ENCODE assay signal across 13 mouse cellular contexts in genomic region chr3:153457203-153457602, GRCm38 (mm10).
DNase-seq lines count a peak whose midpoint lies in the region; ATAC-seq and TF ChIP-seq lines count a peak whose summit lies in the region.
"Had no signal": no experiment of that assay in that cellular context is flagged by ENCODE, and none has a peak within 500 bp of the region (broad histone marks: within the 10 kb centered on the region; RNA-seq: fewer than 3 reads in every experiment).

No protein-coding gene starts in this region.

- no peaks in the 10 kb centered on the region for H3K9me3 ChIP-seq in forebrain, postnatal 0 days (ENCODE audit: low read length)
- 0 out of 2 replicates have a peak, but pooled peaks cover 3% of the 10 kb centered on the region for H3K9me3 ChIP-seq in forebrain, embryonic 16.5 days (ENCODE audit: control insufficient read depth, low read length)
- H3K9me3 ChIP-seq: embryonic facial prominence, embryonic 15.5 days; limb, embryonic 13.5 days; midbrain, embryonic 12.5 days; stomach, embryonic 15.5 days had no signal

- 59% methylated on average over 2 of the region's 2 CpGs for WGBS in forebrain, postnatal 0 days
- WGBS in forebrain, embryonic 16.5 days = 72% methylated on average over 2 of the region's 2 CpGs

- H3K9ac ChIP-seq in forebrain, postnatal 0 days = no peak overlapping the region
- no peak overlapping the region for H3K9ac ChIP-seq in forebrain, embryonic 16.5 days (replicated peaks; ENCODE audit: low read depth, low read length)
- H3K9ac ChIP-seq: embryonic facial prominence, embryonic 15.5 days; limb, embryonic 13.5 days; midbrain, embryonic 12.5 days; stomach, embryonic 15.5 days had no signal

- H3K36me3 ChIP-seq in forebrain, postnatal 0 days (ENCODE audit: insufficient read depth) = no peaks in the 10 kb centered on the region
- no peaks in the 10 kb centered on the region for H3K36me3 ChIP-seq in forebrain, embryonic 16.5 days (ENCODE audit: control insufficient read depth, insufficient read depth)
- H3K36me3 ChIP-seq: embryonic facial prominence, embryonic 15.5 days; midbrain, embryonic 12.5 days; stomach, embryonic 15.5 days had no signal

- no peak for TF ChIP-seq CTCF in forebrain, postnatal 0 days (IDR thresholded peaks at IDR 0.05; ENCODE audit: low read depth)
- no peak for TF ChIP-seq CTCF in layer of hippocampus, adult 2 months (conservative IDR thresholded peaks at IDR 0.05)

- H3K4me2 ChIP-seq in forebrain, postnatal 0 days (ENCODE audit: low read depth) = no peak overlapping the region
- H3K4me2 ChIP-seq in forebrain, embryonic 16.5 days (ENCODE audit: low read length) = no peak overlapping the region
- H3K4me2 ChIP-seq: embryonic facial prominence, embryonic 15.5 days; limb, embryonic 13.5 days; midbrain, embryonic 12.5 days; stomach, embryonic 15.5 days had no signal

- no peak overlapping the region for H3K4me3 ChIP-seq in forebrain, postnatal 0 days (ENCODE audit: low read depth, low read length)
- H3K4me3 ChIP-seq in forebrain, embryonic 16.5 days (replicated peaks; ENCODE audit: low read length) = no peak overlapping the region
- H3K4me3 ChIP-seq in layer of hippocampus, adult 2 months = no peak overlapping the region
- H3K4me3 ChIP-seq: embryonic facial prominence, embryonic 15.5 days; limb, embryonic 13.5 days; midbrain, embryonic 12.5 days; stomach, embryonic 15.5 days had no signal

- peaks cover 7% of the 10 kb centered on the region; the same call in 1 of the 2 replicates for H3K4me1 ChIP-seq in forebrain, postnatal 0 days (ENCODE audit: insufficient read depth)
- peaks cover 12% of the 10 kb centered on the region for H3K4me1 ChIP-seq in forebrain, embryonic 16.5 days (replicated peaks; ENCODE audit: control insufficient read depth, insufficient read depth, low read length)
- H3K4me1 ChIP-seq: embryonic facial prominence, embryonic 15.5 days; limb, embryonic 13.5 days; midbrain, embryonic 12.5 days; stomach, embryonic 15.5 days had no signal

- H3K27ac ChIP-seq in forebrain, postnatal 0 days (ENCODE audit: low read depth, low read length) = no peak overlapping the region
- no peak overlapping the region for H3K27ac ChIP-seq in forebrain, embryonic 16.5 days (ENCODE audit: low read length)
- peak overlapping the region; percentile 73 for H3K27ac ChIP-seq in layer of hippocampus, adult 2 months
- H3K27ac ChIP-seq: embryonic facial prominence, embryonic 15.5 days; limb, embryonic 13.5 days; midbrain, embryonic 12.5 days; stomach, embryonic 15.5 days had no signal

- no peaks in the 10 kb centered on the region for H3K27me3 ChIP-seq in forebrain, postnatal 0 days (ENCODE audit: insufficient read depth, low read length)
- H3K27me3 ChIP-seq in forebrain, embryonic 16.5 days (replicated peaks; ENCODE audit: control insufficient read depth, insufficient read depth, low read length) = no peaks in the 10 kb centered on the region
- H3K27me3 ChIP-seq: embryonic facial prominence, embryonic 15.5 days; limb, embryonic 13.5 days; midbrain, embryonic 12.5 days; stomach, embryonic 15.5 days had no signal

- peak; percentile 21; the same call in 1 of the 2 replicates for ATAC-seq in forebrain, postnatal 0 days
- ATAC-seq in forebrain, embryonic 16.5 days = no peak

- DNase-seq in forebrain, postnatal 0 days = no peak
- peak in 1 of 2 experiments; percentile 43 for DNase-seq in layer of hippocampus, adult 2 months (ENCODE audit: low spot score in 2 of 2)
- DNase-seq in layer of hippocampus, postnatal 10 days (ENCODE audit: low spot score in 2 of 2) = no peak
- DNase-seq in R1 (ENCODE audit: low read depth, low spot score) = peak; percentile 77
- peak; percentile 20 for DNase-seq in lung, postnatal 14 days
- no peak for DNase-seq in gastrocnemius, postnatal 25 days
- no peak for DNase-seq in thymus, postnatal 25 days
- DNase-seq: gastrocnemius, postnatal 10 days had no signal

Comparison
In these comparisons a context has a peak if more than half of its experiments do, and no peak if none do; other contexts are left out.
1. DNase-seq: peak in R1 (single experiment) and lung, postnatal 14 days (single experiment); none in forebrain, postnatal 0 days (single experiment), layer of hippocampus, postnatal 10 days (0 of 2), gastrocnemius, postnatal 25 days (single experiment) and thymus, postnatal 25 days (single experiment).